Mouse (Mus musculus) liver, adult 2 months (tissue): ENCODE data around the gene Ctso. TPM values are rescaled to one million over a fixed set of nuclear protein-coding genes. Genes with fewer than 3 reads are reported as not detected.

Experiments used
- DNase-seq: peaks from one replicate; pipeline ENCODE4 v3.0.0-alpha.2; 2011; ENCODE audit warnings: low read depth, low spot score; ENCODE audit errors: extremely low read depth
- H3K27ac ChIP-seq: fragments of 200-500 bp; replicated peaks from 2 replicates; pipeline ENCODE4 v1.5.1; 2012; ENCODE audit warnings: low read depth, mild to moderate bottlenecking, control low read depth, inconsistent platforms, low read length; ENCODE audit not compliant: insufficient read depth
- H3K27me3 ChIP-seq: fragments of 200-500 bp; 2 replicates; pipeline ENCODE4 v1.6.1; 2012; ENCODE audit warnings: mild to moderate bottlenecking, moderate library complexity, low read length, inconsistent platforms; ENCODE audit not compliant: control insufficient read depth, insufficient read depth
- H3K36me3 ChIP-seq: fragments of 200-500 bp; 2 replicates; pipeline ENCODE4 v1.6.1; 2012; ENCODE audit warnings: low read length, inconsistent platforms; ENCODE audit not compliant: control insufficient read depth, insufficient read depth
- H3K4me1 ChIP-seq: fragments of 200-500 bp; 2 replicates; pipeline ENCODE4 v1.6.1; 2011; ENCODE audit warnings: low read length; ENCODE audit not compliant: control insufficient read depth, insufficient read depth
- H3K4me3 ChIP-seq: fragments of 200-500 bp; 2 replicates; pipeline ENCODE4 v1.5.1; 2011; ENCODE audit warnings: low read depth, mild to moderate bottlenecking, control low read depth, low read length, moderate library complexity; ENCODE audit not compliant: insufficient read depth
- H3K79me2 ChIP-seq: fragments of 200-500 bp; 2 replicates; pipeline ENCODE4 v1.6.1; 2012; ENCODE audit warnings: inconsistent platforms, mild to moderate bottlenecking, low read length, moderate library complexity; ENCODE audit not compliant: control insufficient read depth, insufficient read depth
- H3K9ac ChIP-seq: fragments of 200-500 bp; 2 replicates; pipeline ENCODE4 v1.6.1; 2012; ENCODE audit warnings: low read depth, mild to moderate bottlenecking, control low read depth, inconsistent platforms, low read length
- CTCF ChIP-seq: fragments of 200-500 bp; IDR thresholded peaks from 2 replicates; pipeline ENCODE4 v1.5.1; 2011; ENCODE audit warnings: low read depth, low read length, control low read depth
- POLR2A ChIP-seq: fragments of 200-500 bp; IDR thresholded peaks from 2 replicates; pipeline ENCODE4 v1.6.1; 2011; ENCODE audit warnings: low read length, control low read depth; ENCODE audit not compliant: insufficient read depth; ENCODE audit errors: extremely low read depth
- WGBS: fragments of 180-500 bp; shearing (Covaris S2); methylation state at CpG from one replicate; pipeline ENCODE4 v1.1.7; 2018; 5-methylcytosine and 5-hydroxymethylcytosine counted together
- polyA plus RNA-seq: library from polyadenylated mRNA; depleted of rRNA; stranded (reverse); fragments of >200 nt; gene quantifications from 2 replicates; pipeline ENCODE4 v1.2.3, GENCODE M21; 2012
- total RNA-seq: library from RNA; depleted of rRNA; stranded (reverse); fragments of >200 nt; gene quantifications from 2 replicates; pipeline ENCODE4 v1.2.3, GENCODE M21; 2014

Ctso gene
- total and polyA plus RNA-seq, 2 experiments = 14.3 to 54.7 TPM

- Histone ChIP-seq H3K4me1 (no peaks in the 10 kb centered on the region), H3K27ac (no peak overlapping the region), H3K9ac (no peak overlapping the region), H3K27me3 (no peaks in the 10 kb centered on the region), H3K4me3 (no peak overlapping the region), H3K79me2 (peaks cover 3% of the 10 kb centered on the region; the same call in 1 of the 2 replicates), H3K36me3 (peaks cover 29% of the 10 kb centered on the region)
- DNase-seq = no peak
- WGBS = 82% methylated on average over 3 of the region's 3 CpGs
- TF ChIP-seq CTCF (no peak), POLR2A (no peak)
Measured at GRCm38 (mm10) chr3:81942341-81942740, 9.9 kb downstream of the Ctso start.

GRCm38 (mm10) chr3:81943097-81943496 lies 10.7 kb downstream of the Ctso start:
- H3K4me3 ChIP-seq = no peak overlapping the region
- WGBS = 92% methylated on average over 3 of the region's 3 CpGs
- no peak for DNase-seq

GRCm38 (mm10) chr3:81944851-81945393 lies 12.5 kb downstream of the Ctso start:
- Histone ChIP-seq H3K4me1 (no peaks in the 10 kb centered on the region), H3K27me3 (no peaks in the 10 kb centered on the region), H3K36me3 (peaks cover 29% of the 10 kb centered on the region), H3K9ac (no peak overlapping the region), H3K79me2 (no peaks in the 10 kb centered on the region; the same call in 1 of the 2 replicates), H3K27ac (no peak overlapping the region), H3K4me3 (no peak overlapping the region)
- 86% methylated on average over 7 of the region's 7 CpGs for WGBS
- DNase-seq = peak; percentile 52
- TF ChIP-seq CTCF (no peak), POLR2A (no peak)

More at GRCm38 (mm10) chr3:81943097-81943496, 10.7 kb downstream of the Ctso start:
- no peak for TF ChIP-seq CTCF
- no peak for TF ChIP-seq POLR2A
- Histone ChIP-seq H3K79me2 (peaks cover 3% of the 10 kb centered on the region; the same call in 1 of the 2 replicates), H3K9ac (no peak overlapping the region), H3K4me1 (no peaks in the 10 kb centered on the region), H3K27me3 (no peaks in the 10 kb centered on the region), H3K36me3 (peaks cover 29% of the 10 kb centered on the region), H3K27ac (no peak overlapping the region)

GRCm38 (mm10) chr3:81949048-81949447 lies 16.6 kb downstream of the Ctso start:
- no peaks in the 10 kb centered on the region for H3K27me3 ChIP-seq
- peaks cover 21% of the 10 kb centered on the region for H3K36me3 ChIP-seq
- no peaks in the 10 kb centered on the region for H3K79me2 ChIP-seq
- no peak overlapping the region for H3K4me3 ChIP-seq
- 77% methylated on average over 1 of the region's 1 CpGs for WGBS
- no peaks in the 10 kb centered on the region for H3K4me1 ChIP-seq
- TF ChIP-seq CTCF (no peak), POLR2A (no peak)
- no peak overlapping the region for H3K9ac ChIP-seq
- no peak overlapping the region for H3K27ac ChIP-seq
- no peak for DNase-seq

GRCm38 (mm10) chr3:81951785-81952184 lies 19.4 kb downstream of the Ctso start:
- DNase-seq = no peak
- H3K79me2 ChIP-seq = no peaks in the 10 kb centered on the region
- H3K36me3 ChIP-seq = peaks cover 16% of the 10 kb centered on the region
- TF ChIP-seq POLR2A = no peak
- TF ChIP-seq CTCF = no peak
- H3K9ac ChIP-seq = no peak overlapping the region
- no peaks in the 10 kb centered on the region for H3K4me1 ChIP-seq
- no peak overlapping the region for H3K27ac ChIP-seq
- 77% methylated on average over 2 of the region's 2 CpGs for WGBS
- no peak overlapping the region for H3K4me3 ChIP-seq
- H3K27me3 ChIP-seq = no peaks in the 10 kb centered on the region

- H3K9ac ChIP-seq = no peak overlapping the region
- H3K4me3 ChIP-seq = no peak overlapping the region
- TF ChIP-seq POLR2A (no peak), CTCF (no peak)
- no peak overlapping the region for H3K27ac ChIP-seq
- H3K4me1 ChIP-seq = 0 out of 2 replicates have a peak, but pooled peaks cover 2% of the 10 kb centered on the region
- no peak for DNase-seq
- peaks cover 47% of the 10 kb centered on the region for H3K36me3 ChIP-seq
- H3K27me3 ChIP-seq = no peaks in the 10 kb centered on the region
- H3K79me2 ChIP-seq = no peaks in the 10 kb centered on the region
- 92% methylated on average over 5 of the region's 5 CpGs for WGBS
Measured at GRCm38 (mm10) chr3:81957484-81957883, 25.1 kb downstream of the Ctso start.
